Mouse (Mus musculus): ENCODE results near the gene Gm10188.

Gm10188 gene

DNA sequence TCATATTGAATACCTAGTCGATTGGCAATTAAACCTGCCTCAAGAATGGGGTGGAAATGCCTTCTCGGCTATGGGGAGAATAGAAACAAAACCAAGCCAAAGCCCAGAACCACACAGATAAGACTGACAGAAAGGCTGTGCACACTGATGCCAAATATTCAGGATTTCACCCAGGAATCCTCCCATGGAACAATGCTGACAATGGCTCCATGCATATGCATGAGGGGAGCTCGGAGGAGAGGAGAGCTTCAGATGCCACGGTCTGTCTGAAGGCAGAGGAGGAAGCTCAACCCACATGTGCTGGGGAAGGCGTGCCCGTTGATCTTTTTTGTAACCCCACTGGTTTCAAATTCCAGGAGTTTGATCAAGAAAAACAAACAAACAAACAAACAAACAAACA is 7.4 kb downstream of the Gm10188 start:
- DNase-seq = no peak

GRCm38 (mm10) chr1:132221627-132222026 is 7.9 kb downstream of the Gm10188 start:
- DNase-seq = no peak

GRCm38 (mm10) chr1:132216276-132216675 is 13.3 kb downstream of the Gm10188 start:
- no peak for DNase-seq

GRCm38 (mm10) chr1:132213076-132213475 is 16.5 kb downstream of the Gm10188 start:
- no peak for DNase-seq

GRCm38 (mm10) chr1:132212218-132212617 is 17.3 kb downstream of the Gm10188 start:
- peak; percentile 69 for DNase-seq

DNA sequence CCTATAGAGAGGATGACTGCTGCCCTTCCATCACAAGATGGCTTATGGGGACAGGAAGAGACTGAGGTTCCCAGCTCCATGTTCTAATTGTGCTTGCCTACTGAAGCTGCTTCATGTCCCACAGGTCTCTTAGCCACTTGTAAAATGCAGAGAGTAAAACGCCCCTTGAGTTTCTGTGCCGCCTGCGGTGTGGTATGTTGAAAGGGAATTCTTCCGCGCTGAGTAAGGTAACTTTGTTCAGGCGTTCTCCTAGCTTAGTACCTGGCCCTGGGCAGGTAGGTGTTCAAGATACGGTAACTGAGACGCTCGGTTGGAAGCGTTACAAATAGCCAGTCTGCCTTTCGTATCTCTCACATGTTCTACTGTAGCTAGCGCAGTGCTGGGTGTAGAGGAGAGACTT is 17.9 kb downstream of the Gm10188 start:
- no peak for DNase-seq

DNA sequence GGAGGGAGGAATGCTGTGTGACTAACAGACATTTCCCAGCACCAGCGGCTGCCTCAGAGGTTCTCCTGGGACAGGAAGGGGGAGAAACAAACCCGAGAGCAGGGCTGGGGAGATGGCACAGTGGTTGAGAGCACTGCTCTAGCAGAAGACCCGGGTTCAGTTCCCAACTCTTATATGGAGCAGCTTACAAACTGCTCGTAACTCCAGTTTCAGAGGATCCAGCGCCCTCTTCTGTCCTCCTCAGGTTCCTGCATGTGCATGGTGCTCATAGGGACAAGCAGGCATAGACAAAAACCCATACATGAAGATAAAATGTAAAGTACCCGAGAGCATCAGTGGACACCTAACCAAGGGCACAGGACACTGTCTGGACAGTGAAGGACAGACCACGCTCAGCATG is 18.6 kb downstream of the Gm10188 start:
- DNase-seq = peak; percentile 46

GRCm38 (mm10) chr1:132209400-132209799 is 20.2 kb downstream of the Gm10188 start:
- DNase-seq = no peak

DNA sequence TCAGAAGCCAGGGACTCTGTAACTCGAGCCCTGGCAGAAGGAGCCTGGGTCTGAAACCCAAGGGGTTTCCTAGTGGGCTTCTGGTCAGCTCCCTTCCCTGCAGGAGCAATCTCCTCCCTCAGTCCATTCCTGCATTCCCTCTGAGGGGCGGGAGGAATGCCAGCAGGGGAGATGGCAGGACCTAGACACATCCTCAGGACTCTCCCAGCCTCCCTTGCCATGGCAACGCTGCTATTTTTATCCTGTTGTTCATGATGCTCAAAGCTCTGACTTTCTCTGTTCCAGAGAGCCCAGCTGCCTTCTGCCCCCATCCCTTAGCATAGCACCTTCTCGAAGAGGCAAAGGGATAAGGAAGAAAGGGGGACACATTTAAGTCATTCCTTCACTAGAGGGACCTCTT is 21.4 kb downstream of the Gm10188 start:
- DNase-seq = no peak

GRCm38 (mm10) chr1:132206828-132207227 is 22.7 kb downstream of the Gm10188 start:
- no peak for DNase-seq

- no peak for DNase-seq
Observed at GRCm38 (mm10) chr1:132205958-132206357, 23.6 kb downstream of the Gm10188 start.

GRCm38 (mm10) chr1:132202771-132203170 is 26.8 kb downstream of the Gm10188 start:
- no peak for DNase-seq

- no peak for DNase-seq
Observed at GRCm38 (mm10) chr1:132201936-132202335, 27.6 kb downstream of the Gm10188 start.

DNA sequence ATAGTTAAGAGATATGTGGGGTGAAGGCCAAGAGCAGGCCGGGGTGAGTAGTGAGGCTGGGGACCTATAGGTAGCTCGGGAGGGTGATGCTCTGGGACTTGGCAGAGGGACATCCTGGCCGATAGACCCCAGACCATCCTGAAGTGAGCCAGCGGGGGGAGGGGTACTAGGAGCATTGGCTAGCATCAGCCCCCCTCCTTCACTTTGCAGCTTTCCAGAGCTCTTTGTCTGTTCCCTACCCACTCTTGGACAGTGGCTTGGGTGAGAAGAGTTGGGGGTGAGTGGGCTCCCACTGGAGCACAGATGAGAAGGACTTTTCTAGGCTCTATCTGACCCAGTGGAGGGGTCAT is 28.1 kb downstream of the Gm10188 start:
- no peak for DNase-seq

GRCm38 (mm10) chr1:132200562-132201510 is 28.7 kb downstream of the Gm10188 start:
- no peak for DNase-seq

- no peak for DNase-seq
Observed at GRCm38 (mm10) chr1:132199934-132200333, 29.6 kb downstream of the Gm10188 start.

- no peak for DNase-seq
Observed at GRCm38 (mm10) chr1:132199244-132199643, 30.3 kb downstream of the Gm10188 start.

GRCm38 (mm10) chr1:132198401-132199071 is 31.0 kb downstream of the Gm10188 start:
- no peak for DNase-seq

- no peak for DNase-seq
Observed at GRCm38 (mm10) chr1:132197666-132198065, 31.9 kb downstream of the Gm10188 start.

- no peak for DNase-seq
Observed at GRCm38 (mm10) chr1:132196337-132196736, 33.2 kb downstream of the Gm10188 start.

- DNase-seq = no peak
Observed at GRCm38 (mm10) chr1:132195681-132196080, 33.9 kb downstream of the Gm10188 start.

GRCm38 (mm10) chr1:132195100-132195499 is 34.5 kb downstream of the Gm10188 start:
- DNase-seq = no peak

DNA sequence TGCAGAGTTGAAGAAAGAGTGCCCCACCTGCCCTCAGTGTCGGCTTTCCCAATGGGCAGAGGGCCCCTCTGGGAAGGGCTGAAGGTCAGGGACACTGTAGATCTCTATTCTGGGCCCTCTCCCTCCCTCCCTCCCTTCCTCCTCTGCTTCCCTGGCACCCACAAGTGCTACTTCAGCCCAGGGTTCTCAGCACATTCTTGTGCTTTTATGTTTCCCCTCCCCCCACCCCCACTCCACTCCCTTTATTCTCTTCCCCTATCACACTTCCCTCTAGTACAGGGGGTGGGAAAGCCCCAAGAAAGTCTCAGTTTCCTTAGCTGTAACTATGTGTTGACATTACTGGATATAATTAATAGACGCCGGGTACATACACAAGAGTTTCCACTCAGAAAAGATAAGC is 34.9 kb downstream of the Gm10188 start:
- DNase-seq = no peak

DNA sequence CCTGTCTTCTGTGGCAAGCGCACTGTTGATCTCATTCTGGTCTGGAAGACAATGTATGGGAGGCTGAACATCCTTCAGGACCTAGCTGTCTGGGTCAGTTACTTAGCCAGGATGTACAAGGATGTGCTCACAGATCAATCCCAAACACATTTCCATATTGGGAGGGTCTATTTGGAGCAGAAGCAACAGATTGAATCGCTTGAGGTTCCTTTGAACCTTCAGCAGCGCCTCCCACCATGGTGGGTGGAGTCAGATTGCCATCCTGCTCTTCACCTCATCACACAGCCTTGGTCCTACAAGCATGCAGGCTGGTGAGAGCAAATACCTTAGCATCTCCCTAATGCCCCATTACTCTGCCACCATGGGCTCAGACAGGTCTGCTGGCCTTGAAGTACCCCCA is 35.8 kb downstream of the Gm10188 start:
- DNase-seq = no peak
